Mouse (Mus musculus): Measurements from ENCODE around the gene Ivns1abp. TPM values are rescaled to one million over a fixed set of nuclear protein-coding genes. Genes with fewer than 3 reads are reported as not detected.

Ivns1abp gene
- polyA plus RNA-seq, 1 experiment from 2014 or later = 78.5 TPM

DNA sequence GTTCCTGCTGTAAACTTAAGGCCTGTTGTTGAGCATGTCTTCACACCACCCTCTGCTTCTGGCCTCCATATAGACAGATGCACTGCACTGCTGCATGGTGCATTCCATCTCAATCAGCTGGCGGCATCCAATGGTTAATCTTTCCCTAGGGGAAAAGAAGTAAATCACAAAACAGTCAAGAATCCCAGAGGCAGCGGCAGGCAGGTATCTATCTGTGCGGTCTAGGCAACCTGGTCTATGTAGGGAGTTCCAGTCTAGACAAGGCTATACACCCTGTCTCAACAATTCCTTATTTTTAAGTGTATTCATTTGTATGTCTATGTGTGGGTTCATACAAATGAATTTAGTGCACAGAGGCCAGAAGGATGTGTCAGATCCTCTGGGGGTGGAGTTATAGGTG, 24.2 kb downstream of the Ivns1abp start:
- WGBS (ENCODE audit: insufficient replicate concordance) = 83% methylated on average over 3 of the region's 3 CpGs

DNA sequence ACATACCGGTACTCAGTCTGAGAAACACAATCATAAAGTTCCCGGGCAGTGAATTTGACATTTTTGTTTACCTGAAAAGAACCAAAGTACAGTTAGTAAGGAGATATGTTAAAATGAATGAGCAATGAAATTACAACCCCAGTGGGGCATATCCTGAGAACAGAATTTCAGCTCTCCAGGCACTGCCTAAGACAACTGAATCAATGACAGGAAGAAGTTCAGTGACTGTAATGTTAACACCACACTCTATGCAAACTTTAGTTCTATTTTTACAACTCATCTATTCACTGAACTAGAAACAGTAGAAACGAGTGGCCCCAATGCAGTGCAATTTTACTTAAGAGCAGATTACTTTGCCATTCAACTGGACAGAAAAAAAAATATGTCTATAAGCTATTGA, 26.3 kb downstream of the Ivns1abp start:
- no peaks in the 10 kb centered on the region for H3K27me3 ChIP-seq (ENCODE audit: control insufficient read depth, insufficient read depth, low read depth, low read length)
- 67% methylated on average over 3 of the region's 3 CpGs for WGBS (ENCODE audit: insufficient replicate concordance)
- H3K9me3 ChIP-seq (replicated peaks; ENCODE audit: control insufficient read depth, low read length) = no peaks in the 10 kb centered on the region
- H3K4me2 ChIP-seq (ENCODE audit: low read depth, low read length) = no peak overlapping the region
- H3K4me1 ChIP-seq (ENCODE audit: control insufficient read depth, low read depth, low read length) = no peaks in the 10 kb centered on the region
- H3K9ac ChIP-seq (ENCODE audit: low read depth, low read length) = no peak overlapping the region
- no peak overlapping the region for H3K27ac ChIP-seq (ENCODE audit: low read length)
- ATAC-seq (ENCODE audit: low read depth) = no peak
- H3K36me3 ChIP-seq (ENCODE audit: control insufficient read depth, insufficient read depth) = peaks cover 9% of the 10 kb centered on the region
- no peak overlapping the region for H3K4me3 ChIP-seq (ENCODE audit: low read depth, low read length)

More for the DNA sequence above, 24.2 kb downstream of the Ivns1abp start:
- Histone ChIP-seq H3K9ac (ENCODE audit: low read depth, low read length) (no peak overlapping the region), H3K9me3 (replicated peaks; ENCODE audit: control insufficient read depth, low read length) (no peaks in the 10 kb centered on the region), H3K4me3 (ENCODE audit: low read depth, low read length) (no peak overlapping the region), H3K4me1 (ENCODE audit: control insufficient read depth, low read depth, low read length) (no peaks in the 10 kb centered on the region), H3K27me3 (ENCODE audit: control insufficient read depth, insufficient read depth, low read depth, low read length) (no peaks in the 10 kb centered on the region), H3K4me2 (ENCODE audit: low read depth, low read length) (no peak overlapping the region), H3K36me3 (ENCODE audit: control insufficient read depth, insufficient read depth) (peaks cover 27% of the 10 kb centered on the region), H3K27ac (ENCODE audit: low read length) (no peak overlapping the region)
- no peak for ATAC-seq (ENCODE audit: low read depth)

DNA sequence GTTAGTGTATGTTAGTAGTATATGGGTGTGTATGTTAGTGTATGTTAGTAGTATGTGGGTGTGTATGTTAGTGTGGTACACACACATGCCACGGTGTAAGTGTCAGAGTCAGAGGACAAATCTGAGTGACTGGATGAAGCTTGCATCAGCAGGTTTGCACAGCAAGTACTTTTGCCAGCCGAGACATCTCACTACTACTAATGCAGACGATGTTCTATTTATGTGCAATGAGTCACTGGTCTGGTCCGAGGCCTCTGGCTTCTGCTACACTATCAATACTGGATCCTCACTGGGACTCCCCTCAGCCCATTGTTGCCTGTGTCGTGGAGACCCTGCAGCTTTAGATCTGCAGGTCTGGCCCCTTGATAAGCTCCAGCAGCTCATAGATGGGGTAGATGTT, 27.3 kb downstream of the Ivns1abp start:
- no peaks in the 10 kb centered on the region for H3K4me1 ChIP-seq (ENCODE audit: control insufficient read depth, low read depth, low read length)
- no peak overlapping the region for H3K4me2 ChIP-seq (ENCODE audit: low read depth, low read length)
- no peak overlapping the region for H3K9ac ChIP-seq (ENCODE audit: low read depth, low read length)
- peaks cover 5% of the 10 kb centered on the region for H3K36me3 ChIP-seq (ENCODE audit: control insufficient read depth, insufficient read depth)
- no peaks in the 10 kb centered on the region for H3K9me3 ChIP-seq (replicated peaks; ENCODE audit: control insufficient read depth, low read length)
- 73% methylated on average over 5 of the region's 5 CpGs for WGBS (ENCODE audit: insufficient replicate concordance)
- H3K27me3 ChIP-seq (ENCODE audit: control insufficient read depth, insufficient read depth, low read depth, low read length) = no peaks in the 10 kb centered on the region
- no peak overlapping the region for H3K27ac ChIP-seq (ENCODE audit: low read length)
- no peak for ATAC-seq (ENCODE audit: low read depth)
- no peak overlapping the region for H3K4me3 ChIP-seq (ENCODE audit: low read depth, low read length)

DNA sequence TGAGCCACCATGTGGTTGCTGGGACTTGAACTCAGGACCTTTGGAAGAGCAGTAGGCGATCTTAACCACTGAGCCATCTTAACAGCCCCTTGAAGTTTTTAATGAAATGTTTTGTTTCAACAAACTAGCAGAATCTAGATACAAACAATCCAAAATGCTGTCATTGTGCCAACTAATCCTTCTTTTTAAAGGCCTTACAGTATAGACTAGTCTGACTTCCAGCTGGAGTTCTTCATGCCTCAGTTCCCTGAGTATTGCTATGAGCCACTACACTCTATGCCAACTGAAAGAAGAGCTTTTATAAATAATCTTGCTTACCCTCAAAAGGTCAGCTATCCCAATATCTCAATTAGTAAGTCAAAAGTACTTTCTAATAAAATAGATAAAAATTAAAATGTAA, 28.5 kb downstream of the Ivns1abp start:
- Histone ChIP-seq H3K36me3 (ENCODE audit: control insufficient read depth, insufficient read depth) (peaks cover 3% of the 10 kb centered on the region), H3K27ac (ENCODE audit: low read length) (no peak overlapping the region), H3K9me3 (replicated peaks; ENCODE audit: control insufficient read depth, low read length) (no peaks in the 10 kb centered on the region), H3K27me3 (ENCODE audit: control insufficient read depth, insufficient read depth, low read depth, low read length) (no peaks in the 10 kb centered on the region), H3K4me2 (ENCODE audit: low read depth, low read length) (no peak overlapping the region), H3K4me1 (ENCODE audit: control insufficient read depth, low read depth, low read length) (no peaks in the 10 kb centered on the region), H3K9ac (ENCODE audit: low read depth, low read length) (no peak overlapping the region), H3K4me3 (ENCODE audit: low read depth, low read length) (no peak overlapping the region)
- ATAC-seq (ENCODE audit: low read depth) = no peak
- WGBS (ENCODE audit: insufficient replicate concordance) = 84% methylated on average over 1 of the region's 1 CpGs

DNA sequence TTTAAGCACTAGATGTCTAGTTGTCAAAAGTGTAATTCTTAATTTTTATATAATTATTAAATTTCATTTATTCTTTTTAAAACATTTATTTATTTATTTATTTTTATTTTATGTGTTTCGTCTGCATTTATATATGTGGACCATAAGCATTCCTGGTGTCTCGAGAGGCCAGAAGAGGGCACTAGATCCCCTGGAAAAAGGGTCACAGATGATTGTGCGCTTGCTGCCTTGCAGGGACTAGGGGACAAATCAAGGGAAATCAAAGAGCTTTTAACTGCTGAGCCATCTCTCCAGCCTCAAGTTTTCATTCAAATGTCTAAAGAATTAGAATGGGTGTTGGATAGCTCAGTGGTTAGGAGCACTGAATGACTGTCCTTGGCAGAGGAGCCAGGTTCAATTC, 33.1 kb downstream of the Ivns1abp start:
- no peak for ATAC-seq (ENCODE audit: low read depth)
- H3K9ac ChIP-seq (ENCODE audit: low read depth, low read length) = no peak overlapping the region
- H3K4me1 ChIP-seq (ENCODE audit: control insufficient read depth, low read depth, low read length) = no peaks in the 10 kb centered on the region
- H3K36me3 ChIP-seq (ENCODE audit: control insufficient read depth, insufficient read depth) = no peaks in the 10 kb centered on the region; the same call in 1 of the 2 replicates
- no peak overlapping the region for H3K27ac ChIP-seq (ENCODE audit: low read length)
- no peak overlapping the region for H3K4me3 ChIP-seq (ENCODE audit: low read depth, low read length)
- H3K4me2 ChIP-seq (ENCODE audit: low read depth, low read length) = no peak overlapping the region
- H3K9me3 ChIP-seq (replicated peaks; ENCODE audit: control insufficient read depth, low read length) = no peaks in the 10 kb centered on the region
- WGBS (ENCODE audit: insufficient replicate concordance) = 82% methylated on average over 3 of the region's 3 CpGs
- H3K27me3 ChIP-seq (ENCODE audit: control insufficient read depth, insufficient read depth, low read depth, low read length) = no peaks in the 10 kb centered on the region

DNA sequence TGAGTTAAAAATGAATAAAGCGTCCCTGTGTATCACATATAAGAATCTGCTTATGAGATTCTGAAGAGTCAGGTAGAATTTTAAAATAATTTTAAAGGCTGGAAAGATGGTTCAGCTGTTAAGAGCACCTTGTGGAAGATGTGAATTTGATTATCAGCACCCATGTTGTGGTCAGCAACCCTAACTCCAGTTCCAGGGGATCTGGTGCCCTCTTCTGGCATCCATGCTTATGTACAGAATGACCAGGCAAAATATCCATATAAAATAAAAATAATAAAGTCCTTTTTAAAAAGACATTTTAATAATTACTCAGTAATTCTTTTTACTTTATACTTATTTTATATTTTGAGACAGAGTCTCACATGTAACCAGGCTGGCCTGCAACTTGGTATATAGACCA, 45.8 kb downstream of the Ivns1abp start:
- Histone ChIP-seq H3K4me1 (ENCODE audit: control insufficient read depth, low read depth, low read length) (no peaks in the 10 kb centered on the region), H3K9ac (ENCODE audit: low read depth, low read length) (no peak overlapping the region), H3K36me3 (ENCODE audit: control insufficient read depth, insufficient read depth) (no peaks in the 10 kb centered on the region; the same call in 1 of the 2 replicates), H3K27me3 (ENCODE audit: control insufficient read depth, insufficient read depth, low read depth, low read length) (no peaks in the 10 kb centered on the region), H3K9me3 (replicated peaks; ENCODE audit: control insufficient read depth, low read length) (no peaks in the 10 kb centered on the region), H3K4me3 (ENCODE audit: low read depth, low read length) (no peak overlapping the region), H3K27ac (ENCODE audit: low read length) (no peak overlapping the region), H3K4me2 (ENCODE audit: low read depth, low read length) (no peak overlapping the region)
- ATAC-seq (ENCODE audit: low read depth) = no peak
- WGBS (ENCODE audit: insufficient replicate concordance) = 90% methylated on average over 1 of the region's 1 CpGs

DNA sequence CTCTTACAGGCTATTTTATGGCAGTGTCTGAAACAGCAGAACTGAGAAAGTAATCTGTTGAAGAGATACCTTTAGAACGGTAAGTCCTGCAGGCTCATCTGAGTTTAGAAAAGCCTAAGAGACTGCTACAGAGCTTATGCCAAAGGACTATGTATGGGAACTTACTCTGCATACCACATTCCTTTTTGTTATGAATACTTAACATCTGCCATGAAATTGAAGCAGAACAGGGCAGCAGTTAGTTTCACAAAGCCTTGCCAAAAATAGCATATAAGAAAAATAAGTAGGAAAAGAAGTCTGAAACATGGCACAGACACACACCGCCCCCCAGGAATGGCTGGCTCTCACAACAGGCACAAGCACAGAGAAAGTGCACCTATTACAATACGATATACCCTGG, 65.5 kb downstream of the Ivns1abp start:
- WGBS (ENCODE audit: insufficient replicate concordance) = 87% methylated on average over 3 of the region's 3 CpGs
- no peaks in the 10 kb centered on the region for H3K9me3 ChIP-seq (replicated peaks; ENCODE audit: control insufficient read depth, low read length)

More for the DNA sequence above, 65.5 kb downstream of the Ivns1abp start:
- H3K36me3 ChIP-seq (ENCODE audit: control insufficient read depth, insufficient read depth) = no peaks in the 10 kb centered on the region
- no peak overlapping the region for H3K9ac ChIP-seq (ENCODE audit: low read depth, low read length)
- H3K27ac ChIP-seq (ENCODE audit: low read length) = no peak overlapping the region
- no peak for ATAC-seq (ENCODE audit: low read depth)
- H3K4me2 ChIP-seq (ENCODE audit: low read depth, low read length) = no peak overlapping the region
- no peak overlapping the region for H3K4me3 ChIP-seq (ENCODE audit: low read depth, low read length)
- no peaks in the 10 kb centered on the region for H3K27me3 ChIP-seq (ENCODE audit: control insufficient read depth, insufficient read depth, low read depth, low read length)
- H3K4me1 ChIP-seq (ENCODE audit: control insufficient read depth, low read depth, low read length) = no peaks in the 10 kb centered on the region

Other genes with a start within 250 kb of the Ivns1abp start
- 1.4 and 1.8 TPM in 2 replicates for gene Gm47985, start 161.9 kb upstream of the Ivns1abp start, polyA plus RNA-seq (2015; fragmentation: Nextera tagmentation; extraction: Ambion mirVana)
- 1.2 and 1.3 TPM in 2 replicates for gene Gm8947, start 152.1 kb upstream of the Ivns1abp start, polyA plus RNA-seq (2015; fragmentation: Nextera tagmentation; extraction: Ambion mirVana)
- gene Gm47995, start 146.0 kb upstream of the Ivns1abp start, polyA plus RNA-seq (2015; fragmentation: Nextera tagmentation; extraction: Ambion mirVana) = 0.64 and 0.98 TPM in 2 replicates
- 0.84 and 1.4 TPM in 2 replicates for gene 3110040M04Rik, start 140.4 kb upstream of the Ivns1abp start, polyA plus RNA-seq (2015; fragmentation: Nextera tagmentation; extraction: Ambion mirVana)
- 0.12 and 0.20 TPM in 2 replicates for gene Gm47996, start 134.3 kb upstream of the Ivns1abp start, polyA plus RNA-seq (2015; fragmentation: Nextera tagmentation; extraction: Ambion mirVana)
- 19.1 and 19.7 TPM in 2 replicates for gene Swt1, start 84.0 kb downstream of the Ivns1abp start, polyA plus RNA-seq (2015; fragmentation: Nextera tagmentation; extraction: Ambion mirVana)
- gene Trmt1l, start 84.1 kb downstream of the Ivns1abp start, polyA plus RNA-seq (2015; fragmentation: Nextera tagmentation; extraction: Ambion mirVana) = 13.9 and 15.1 TPM in 2 replicates
- 19.1 and 20.1 TPM in 2 replicates for gene Rnf2, start 156.5 kb downstream of the Ivns1abp start, polyA plus RNA-seq (2015; fragmentation: Nextera tagmentation; extraction: Ambion mirVana)
- gene Fam129a, start 226.7 kb downstream of the Ivns1abp start, polyA plus RNA-seq (2015; fragmentation: Nextera tagmentation; extraction: Ambion mirVana) = 11.7 and 13.8 TPM in 2 replicates

Measured in liver, embryonic 16.5 days (tissue).